Mouse (Mus musculus): ENCODE measurements around the gene Sorcs2. TPM values are rescaled to one million over a fixed set of nuclear protein-coding genes. Genes with fewer than 3 reads are reported as not detected.

Gene Sorcs2
- total and polyA plus RNA-seq, 3 experiments = 0.42 to 1.6 (median 0.46) TPM

DNA sequence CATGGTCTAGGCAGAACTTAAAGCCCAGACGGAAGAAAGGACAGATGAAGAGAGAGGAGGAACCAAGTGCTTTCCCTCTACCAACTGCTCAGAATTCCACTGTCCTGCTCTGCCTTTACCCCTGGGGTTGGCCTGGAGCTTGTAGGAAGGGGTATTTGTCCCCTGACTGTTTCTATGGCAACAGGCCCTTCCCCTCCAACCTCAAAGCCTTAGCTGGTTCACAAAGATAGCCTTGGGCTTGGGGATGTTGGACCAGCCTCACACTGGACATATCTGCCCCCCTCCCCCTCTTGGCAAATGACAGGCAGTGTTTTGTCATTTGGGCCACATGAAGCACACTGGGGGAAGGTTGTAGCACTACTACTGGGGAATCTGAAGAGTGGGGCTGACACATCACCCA, 375.6 kb downstream of the Sorcs2 start:
- peaks cover 20 to 54% of the 10 kb centered on the region in 2 experiments for H3K4me1 ChIP-seq (ENCODE audit: control insufficient read depth in 1 of 2, insufficient read depth in 2 of 2)
- H3K79me2 ChIP-seq (replicated peaks; ENCODE audit: control insufficient read depth, extremely low read depth, insufficient read depth, poor library complexity, severe bottlenecking) = no peaks in the 10 kb centered on the region
- in situ Hi-C loops (cut with MboI; ENCODE audit: low pct_ligation_motif_present, low pct_unique_long_range_greater_than_20kb, low sequenced_read_pairs) (loop anchor here (5.0 kb wide), 1 partner anchor 35 kb away; no protein-coding TSS in a partner anchor), dilution Hi-C loops (cut with MboI; ENCODE audit: extremely low pct_ligation_motif_present, extremely low pct_unique_long_range_greater_than_20kb, low sequenced_read_pairs) (no loop called here)
- no peaks in the 10 kb centered on the region for H3K9me3 ChIP-seq (replicated peaks; ENCODE audit: low read length)
- H3K36me3 ChIP-seq (replicated peaks in 1 of 2; ENCODE audit: control insufficient read depth in 1 of 2, insufficient read depth in 1 of 2, low read length in 1 of 2) = peaks cover 0 to 25% of the 10 kb centered on the region in 2 experiments
- no peak overlapping the region for H3K9ac ChIP-seq (ENCODE audit: insufficient read depth, low read depth)
- no peaks in the 10 kb centered on the region for H3K27me3 ChIP-seq (replicated peaks)
- no peak for TF ChIP-seq USF1 (IDR thresholded peaks at IDR 0.05; ENCODE audit: low read depth, low read length)
- no peak for TF ChIP-seq SIN3A (IDR thresholded peaks at IDR 0.05; ENCODE audit: low read length)
- TF ChIP-seq JUND (conservative IDR thresholded peaks at IDR 0.05; ENCODE audit: low read depth, low read length) = no peak
- TF ChIP-seq MAZ (IDR thresholded peaks at IDR 0.05; ENCODE audit: low read depth, low read length) = no peak
- no peak for TF ChIP-seq ELF1 (IDR thresholded peaks at IDR 0.05; ENCODE audit: low read depth, low read length)
- no peak for TF ChIP-seq ZKSCAN1 (IDR thresholded peaks at IDR 0.05; ENCODE audit: borderline replicate concordance, low read depth, low read length)
- TF ChIP-seq TCF12 (IDR thresholded peaks at IDR 0.05; ENCODE audit: low read depth, low read length) = no peak
- H3K4me3 ChIP-seq (replicated peaks in 1 of 3; ENCODE audit: low read depth in 2 of 3, low read length in 2 of 3, poor library complexity in 1 of 3) = no peak overlapping the region
- H3K4me2 ChIP-seq (ENCODE audit: insufficient read depth, low read depth, poor library complexity, severe bottlenecking) = no peak overlapping the region
- no peak overlapping the region for H3K27ac ChIP-seq (ENCODE audit: insufficient read depth, low read depth)
- DNase-seq (ENCODE audit: extremely low read depth) = no peak

DNA sequence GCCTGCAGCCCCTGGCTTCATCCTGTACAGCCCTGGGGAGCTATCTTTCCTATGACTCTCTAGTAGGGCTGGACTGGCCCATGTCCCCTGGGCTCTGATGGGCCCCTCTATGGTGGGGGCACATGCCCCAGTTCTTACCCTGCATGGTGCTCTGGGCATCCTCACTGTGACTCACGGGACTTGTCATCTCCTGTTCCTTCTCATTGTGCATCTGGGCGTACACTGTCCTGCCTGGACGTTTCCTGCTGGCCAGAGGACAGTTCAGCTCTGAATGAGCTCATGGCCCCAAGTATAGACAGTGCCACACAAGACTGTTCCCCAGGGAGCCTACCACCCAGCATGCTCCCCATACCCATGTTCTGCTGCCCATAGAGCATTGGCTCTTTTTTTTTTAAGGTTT, 376.8 kb downstream of the Sorcs2 start:
- TF ChIP-seq CHD1 (IDR thresholded peaks at IDR 0.05; ENCODE audit: low read depth, low read length) = no peak
- TF ChIP-seq POLR2A (IDR thresholded peaks at IDR 0.05; ENCODE audit: low read depth, low read length) = no peak
- no peak for TF ChIP-seq TCF12 (IDR thresholded peaks at IDR 0.05; ENCODE audit: low read depth, low read length)
- no peak for TF ChIP-seq UBTF (IDR thresholded peaks at IDR 0.05; ENCODE audit: low read depth, low read length)
- no peak for TF ChIP-seq MAX (IDR thresholded peaks at IDR 0.05; ENCODE audit: low read length)
- TF ChIP-seq SIN3A (IDR thresholded peaks at IDR 0.05; ENCODE audit: low read length) = no peak
- TF ChIP-seq GABPA (IDR thresholded peaks at IDR 0.05; ENCODE audit: insufficient replicate concordance, low read depth, low read length) = no peak
- TF ChIP-seq USF1 (IDR thresholded peaks at IDR 0.05; ENCODE audit: low read depth, low read length) = no peak
- no peak for TF ChIP-seq ZKSCAN1 (IDR thresholded peaks at IDR 0.05; ENCODE audit: borderline replicate concordance, low read depth, low read length)
- TF ChIP-seq RAD21 (IDR thresholded peaks at IDR 0.05; ENCODE audit: low read depth, low read length) = no peak
- no peak for TF ChIP-seq SMC3 (IDR thresholded peaks at IDR 0.05; ENCODE audit: low read depth, low read length)
- TF ChIP-seq PAX5 (IDR thresholded peaks at IDR 0.05; ENCODE audit: low read length) = no peak
- no peak for TF ChIP-seq RCOR1 (conservative IDR thresholded peaks at IDR 0.05; ENCODE audit: low read depth, low read length)
- no peak for TF ChIP-seq ZNF384 (IDR thresholded peaks at IDR 0.05; ENCODE audit: low read depth, low read length)
- TF ChIP-seq MAZ (IDR thresholded peaks at IDR 0.05; ENCODE audit: low read depth, low read length) = no peak
- no peak for TF ChIP-seq NELFE (IDR thresholded peaks at IDR 0.05; ENCODE audit: low read depth, low read length)
- no peak for TF ChIP-seq EP300 (IDR thresholded peaks at IDR 0.05; ENCODE audit: low read length)
- TF ChIP-seq ELF1 (IDR thresholded peaks at IDR 0.05; ENCODE audit: low read depth, low read length) = no peak
- in situ Hi-C loops (cut with MboI; ENCODE audit: low pct_ligation_motif_present, low pct_unique_long_range_greater_than_20kb, low sequenced_read_pairs) = loop anchor here (5.0 kb wide), 1 partner anchor 34 kb away; no protein-coding TSS in a partner anchor
- Histone ChIP-seq H3K4me2 (ENCODE audit: insufficient read depth, low read depth, poor library complexity, severe bottlenecking) (no peak overlapping the region), H3K27ac (ENCODE audit: insufficient read depth, low read depth) (no peak overlapping the region), H3K36me3 (replicated peaks in 1 of 2; ENCODE audit: control insufficient read depth in 1 of 2, insufficient read depth in 1 of 2, low read length in 1 of 2) (peaks cover 0 to 25% of the 10 kb centered on the region in 2 experiments), H3K4me1 (ENCODE audit: control insufficient read depth in 1 of 2, insufficient read depth in 2 of 2) (peaks cover 15 to 41% of the 10 kb centered on the region in 2 experiments), H3K9ac (ENCODE audit: insufficient read depth, low read depth) (no peak overlapping the region), H3K4me3 (replicated peaks in 1 of 3; ENCODE audit: low read depth in 2 of 3, low read length in 2 of 3, poor library complexity in 1 of 3) (no peak overlapping the region), H3K9me3 (replicated peaks; ENCODE audit: low read length) (no peaks in the 10 kb centered on the region), H3K79me2 (replicated peaks; ENCODE audit: control insufficient read depth, extremely low read depth, insufficient read depth, poor library complexity, severe bottlenecking) (no peaks in the 10 kb centered on the region), H3K27me3 (replicated peaks) (no peaks in the 10 kb centered on the region)
- dilution Hi-C loops (cut with MboI; ENCODE audit: extremely low pct_ligation_motif_present, extremely low pct_unique_long_range_greater_than_20kb, low sequenced_read_pairs) = no loop called here
- no peak for DNase-seq (ENCODE audit: extremely low read depth)

All from CH12.LX (cell line).